Mouse (Mus musculus): ENCODE measurements at regions not wholly inside any gene's neighbourhood (a gene's known extent, or its start where the extent isn't known, plus 50 kb on each side); places are given as distances from the start of the nearest gene placed in this dataset.

GRCm38 (mm10) chr4:48904551-48904950, 154.5 kb upstream of the Plppr1 start:
- TF ChIP-seq CTCF (IDR thresholded peaks at IDR 0.05; ENCODE audit: control insufficient read depth, insufficient read depth, insufficient read length) (no peak), MAX (IDR thresholded peaks at IDR 0.05) (no peak)

All from C2C12 (cell line).